Mouse (Mus musculus): ENCODE data around the gene Itga4.

Itga4 gene

GRCm38 (mm10) chr2:79255192-79256000 is at the start of gene Itga4:
Itga4 (plus strand) TSS chr2:79255426.
- DNase-seq (ENCODE audit: low read depth, low spot score), result peak; percentile 37

DNA sequence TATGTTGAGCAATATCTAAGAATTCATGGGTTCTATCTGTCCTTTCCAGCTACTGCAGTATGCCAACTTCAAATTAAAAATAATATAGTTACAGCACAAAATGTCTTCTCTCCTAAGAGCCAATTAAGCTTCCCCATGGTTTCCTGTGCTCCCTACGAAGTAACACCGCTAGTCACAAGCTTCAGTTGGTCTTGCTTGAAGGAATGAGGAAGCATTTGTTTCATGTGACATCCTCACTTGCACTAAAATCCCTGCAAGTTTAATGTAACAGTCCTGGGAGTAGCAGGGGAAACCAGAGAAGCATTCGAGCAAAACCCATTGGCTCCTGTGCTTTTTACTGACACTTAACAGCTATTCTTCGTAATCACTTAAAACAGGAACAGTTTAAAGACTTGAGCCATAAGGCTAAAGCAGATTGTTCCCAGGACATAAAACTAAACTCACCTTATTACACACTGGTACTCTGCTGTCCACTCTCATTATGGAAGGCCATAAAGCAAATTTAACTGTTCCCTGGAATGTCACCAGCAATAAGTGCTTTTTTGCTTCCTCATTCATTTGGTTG is 49.0 kb upstream of the Itga4 start:
- no peak for DNase-seq (ENCODE audit: low read depth, low spot score)

DNA sequence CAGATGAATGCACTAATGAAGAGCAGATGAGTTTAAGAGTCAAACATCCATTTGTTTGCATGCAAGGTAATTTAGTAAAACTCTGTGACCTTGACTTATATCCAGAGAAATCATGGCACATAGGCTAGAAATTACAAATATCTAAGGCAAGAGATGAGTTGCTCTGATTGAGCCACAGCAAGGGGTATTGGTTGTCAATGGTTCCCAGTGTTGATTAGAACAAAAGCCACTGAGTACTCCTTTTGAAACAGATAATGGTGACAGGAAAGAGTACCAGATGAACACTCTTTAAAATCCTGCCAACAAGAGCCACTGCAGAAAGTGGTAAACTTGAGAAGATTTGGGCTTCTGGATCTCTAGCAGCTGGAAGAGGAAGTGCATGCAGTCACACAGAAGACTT is 40.2 kb upstream of the Itga4 start:
- no peak for DNase-seq (ENCODE audit: low read depth, low spot score)

GRCm38 (mm10) chr2:79215479-79215878 is 39.7 kb upstream of the Itga4 start:
- no peak for DNase-seq (ENCODE audit: low read depth, low spot score)

DNA sequence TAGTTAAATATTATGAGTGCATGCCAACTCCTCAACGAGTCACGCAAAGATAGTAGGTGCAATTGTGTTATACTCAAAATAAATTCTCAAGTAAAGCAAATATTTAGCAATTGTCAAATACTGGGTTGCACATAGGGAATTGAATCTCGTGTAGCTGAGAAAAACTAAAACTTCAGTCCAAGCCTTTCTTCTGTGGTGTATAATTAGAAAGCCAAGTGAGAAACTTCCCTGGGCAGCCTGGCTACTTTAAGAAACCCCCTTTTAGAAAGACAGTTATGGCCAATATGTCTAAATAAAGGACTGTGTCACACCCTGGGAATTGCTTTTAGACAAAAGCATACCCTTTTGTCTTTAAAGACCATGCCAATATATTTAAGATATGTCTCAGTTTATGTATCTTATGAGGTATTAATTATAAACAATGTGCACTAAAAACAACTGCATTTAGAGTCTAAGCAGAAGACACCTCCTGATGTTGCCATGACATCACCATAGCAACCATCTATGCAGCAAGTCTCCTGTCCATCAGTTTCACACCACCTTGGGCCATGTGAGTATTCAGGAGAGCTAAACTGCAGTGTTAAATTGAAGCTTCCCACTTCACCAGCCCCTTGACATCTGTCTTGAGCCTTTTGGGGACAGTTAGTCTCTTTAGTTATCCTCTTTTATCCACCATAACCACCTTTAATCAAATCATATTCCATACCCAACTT is 30.4 kb upstream of the Itga4 start:
- no peak for DNase-seq (ENCODE audit: low read depth, low spot score)

- DNase-seq (ENCODE audit: low read depth, low spot score), result no peak
These were observed 27.4 kb upstream of the Itga4 start for GRCm38 (mm10) chr2:79227805-79228241.

- DNase-seq (ENCODE audit: low read depth, low spot score), result no peak
These were observed 23.9 kb upstream of the Itga4 start for GRCm38 (mm10) chr2:79231056-79231949.

- no peak for DNase-seq (ENCODE audit: low read depth, low spot score)
These were observed 19.3 kb upstream of the Itga4 start for GRCm38 (mm10) chr2:79235767-79236487.

GRCm38 (mm10) chr2:79237216-79237615 is 18.0 kb upstream of the Itga4 start:
- no peak for DNase-seq (ENCODE audit: low read depth, low spot score)

- no peak for DNase-seq (ENCODE audit: low read depth, low spot score)
These were observed 10.9 kb upstream of the Itga4 start for GRCm38 (mm10) chr2:79244276-79244675.

DNA sequence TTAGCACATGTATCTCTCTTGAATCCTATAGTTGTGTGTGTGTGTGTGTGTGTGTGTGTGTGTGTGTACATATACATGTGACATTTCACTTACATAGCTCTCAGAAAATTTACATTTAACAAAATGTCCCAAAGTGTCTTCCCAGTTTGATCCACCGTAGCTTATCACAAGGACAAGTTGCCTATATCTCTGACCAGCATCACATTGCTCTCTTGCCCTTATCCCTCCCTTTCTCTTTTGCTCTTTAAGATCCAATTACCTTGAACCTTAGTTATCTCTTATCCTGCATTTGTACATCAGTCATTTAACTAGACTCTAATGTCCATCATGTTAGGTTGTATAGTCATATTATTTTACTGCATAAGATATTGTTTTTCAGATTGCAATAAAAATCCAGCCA is 10.5 kb upstream of the Itga4 start:
- DNase-seq (ENCODE audit: low read depth, low spot score), result no peak

DNA sequence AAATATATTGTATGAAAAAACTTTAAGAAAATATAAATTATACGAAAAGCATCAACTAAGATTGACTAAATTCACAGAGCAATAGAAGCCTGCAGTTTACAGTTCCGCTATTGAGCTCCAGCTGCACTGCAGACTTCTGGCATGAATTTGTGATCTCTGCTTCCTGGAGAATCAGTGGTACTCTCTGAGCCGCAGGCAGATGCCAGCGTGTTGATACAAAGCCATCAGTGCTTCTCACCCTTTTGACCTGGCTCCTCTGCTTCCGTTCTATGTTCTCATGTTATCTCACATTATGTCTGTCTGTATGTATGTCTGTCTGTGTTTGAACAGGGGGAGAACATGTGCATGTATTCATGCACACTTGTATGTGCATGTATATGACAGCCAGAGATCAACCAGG is 6.9 kb upstream of the Itga4 start:
- DNase-seq (ENCODE audit: low read depth, low spot score), result no peak

- DNase-seq (ENCODE audit: low read depth, low spot score), result no peak
These were observed 4.7 kb upstream of the Itga4 start for GRCm38 (mm10) chr2:79250510-79250909.

DNA sequence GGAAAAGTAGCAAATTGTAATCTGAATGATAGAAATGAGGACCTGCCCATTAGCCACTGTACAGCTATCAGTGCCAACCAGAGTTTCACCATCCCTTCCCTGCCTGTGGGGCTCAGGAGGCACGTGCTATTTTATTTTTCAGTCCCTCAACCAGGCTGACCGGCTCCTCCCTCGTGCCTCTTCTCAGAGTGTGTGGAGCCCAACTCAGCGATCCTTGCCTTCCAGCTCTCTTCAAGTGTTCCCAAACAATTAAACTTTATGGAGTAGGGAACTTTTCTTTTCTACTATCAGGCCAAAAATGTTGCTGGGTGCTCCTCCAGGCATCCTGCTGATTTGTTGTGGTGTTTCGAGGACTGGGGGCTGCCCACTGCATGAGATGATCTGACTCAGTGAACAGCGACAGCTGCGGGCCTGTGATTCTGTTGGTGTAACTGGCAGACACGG is 1.4 kb upstream of the Itga4 start:
- no peak for DNase-seq (ENCODE audit: low read depth, low spot score)

GRCm38 (mm10) chr2:79254588-79255191 is 536 bp upstream of the Itga4 start:
- no peak for DNase-seq (ENCODE audit: low read depth, low spot score)

GRCm38 (mm10) chr2:79256001-79256339 is 744 bp downstream of the Itga4 start:
- DNase-seq (ENCODE audit: low read depth, low spot score), result no peak

GRCm38 (mm10) chr2:79256376-79256775 is 1.1 kb downstream of the Itga4 start:
- DNase-seq (ENCODE audit: low read depth, low spot score), result no peak

GRCm38 (mm10) chr2:79256880-79257279 is 1.7 kb downstream of the Itga4 start:
- no peak for DNase-seq (ENCODE audit: low read depth, low spot score)

- DNase-seq (ENCODE audit: low read depth, low spot score), result no peak
These were observed 2.2 kb downstream of the Itga4 start for GRCm38 (mm10) chr2:79257411-79257810.

- no peak for DNase-seq (ENCODE audit: low read depth, low spot score)
These were observed 4.1 kb downstream of the Itga4 start for GRCm38 (mm10) chr2:79259326-79259725.

- no peak for DNase-seq (ENCODE audit: low read depth, low spot score)
These were observed 10.4 kb downstream of the Itga4 start for GRCm38 (mm10) chr2:79265665-79266064.

All from retina, postnatal 7 days (tissue).